Mouse (Mus musculus): ENCODE results near the gene Gm11595. TPM values are rescaled to one million over a fixed set of nuclear protein-coding genes. Genes with fewer than 3 reads are reported as not detected.
A peak's percentile ranks its signal among the peaks of the same experiment; 100 is the strongest.

The Gm11595 gene
- polyA plus RNA-seq, 1 experiment: not detected

GRCm38 (mm10) chr11:99780604-99781003 is 7.9 kb upstream of the Gm11595 start, which contains the start of gene Krtap4-8:
Gene Krtap4-8, minus strand, starts transcription at chr11:99780704.
- Histone ChIP-seq H3K36me3 (ENCODE audit: control insufficient read depth, insufficient read depth) (no peaks in the 10 kb centered on the region), H3K79me2 (ENCODE audit: control insufficient read depth, insufficient read depth) (no peaks in the 10 kb centered on the region), H3K4me3 (no peak within 1 kb of the TSS), H3K4me2 (ENCODE audit: low read depth) (no peak within 1 kb of the TSS), H3ac (ENCODE audit: control insufficient read depth, insufficient read length) (no peak within 1 kb of the TSS), H3K27me3 (ENCODE audit: control insufficient read depth, insufficient read depth, insufficient read length) (no peaks in the 10 kb centered on the region)
- TF ChIP-seq CEBPB (IDR thresholded peaks at IDR 0.05; ENCODE audit: insufficient read depth, poor library complexity, severe bottlenecking) (no peak), POLR2A (IDR thresholded peaks at IDR 0.05; ENCODE audit: insufficient read length, low read depth) (no peak), TCF3 (IDR thresholded peaks at IDR 0.05; ENCODE audit: insufficient read length, low read depth) (no peak), MYOG (IDR thresholded peaks at IDR 0.05; ENCODE audit: control insufficient read depth in 1 of 3, insufficient read depth in 1 of 3, insufficient read length in 2 of 3, low read depth in 2 of 3) (no peak), MYOD1 (IDR thresholded peaks at IDR 0.05; ENCODE audit: control insufficient read depth in 1 of 3, insufficient read length in 2 of 3, low read depth in 2 of 3) (no peak), REST (IDR thresholded peaks at IDR 0.05; ENCODE audit: insufficient read depth, insufficient read length) (no peak), E2F4 (IDR thresholded peaks at IDR 0.05; ENCODE audit: insufficient read depth) (no peak), TCF12 (IDR thresholded peaks at IDR 0.05; ENCODE audit: insufficient read depth, poor library complexity, severe bottlenecking) (no peak), POLR2AphosphoS2 (IDR thresholded peaks at IDR 0.05; ENCODE audit: insufficient read length, low read depth) (no peak), MAX (IDR thresholded peaks at IDR 0.05; ENCODE audit: low read depth) (no peak), SRF (IDR thresholded peaks at IDR 0.05; ENCODE audit: control insufficient read depth, insufficient read length, low read depth) (no peak), USF1 (IDR thresholded peaks at IDR 0.05; ENCODE audit: low read depth) (no peak)

GRCm38 (mm10) chr11:99778401-99778800 is 5.7 kb upstream of the Gm11595 start:
- no peak for TF ChIP-seq TCF12 (IDR thresholded peaks at IDR 0.05; ENCODE audit: insufficient read depth, poor library complexity, severe bottlenecking)
- no peak for TF ChIP-seq REST (IDR thresholded peaks at IDR 0.05; ENCODE audit: insufficient read depth, insufficient read length)
- no peak for TF ChIP-seq MYOD1 (IDR thresholded peaks at IDR 0.05; ENCODE audit: control insufficient read depth in 1 of 3, insufficient read length in 2 of 3, low read depth in 2 of 3)
- TF ChIP-seq POLR2A (IDR thresholded peaks at IDR 0.05; ENCODE audit: insufficient read length, low read depth): no peak
- no peak for TF ChIP-seq MAX (IDR thresholded peaks at IDR 0.05; ENCODE audit: low read depth)
- no peak for TF ChIP-seq CEBPB (IDR thresholded peaks at IDR 0.05; ENCODE audit: insufficient read depth, poor library complexity, severe bottlenecking)
- TF ChIP-seq POLR2AphosphoS2 (IDR thresholded peaks at IDR 0.05; ENCODE audit: insufficient read length, low read depth): no peak
- no peak for TF ChIP-seq USF1 (IDR thresholded peaks at IDR 0.05; ENCODE audit: low read depth)
- no peak for TF ChIP-seq TCF3 (IDR thresholded peaks at IDR 0.05; ENCODE audit: insufficient read length, low read depth)
- no peak for TF ChIP-seq E2F4 (IDR thresholded peaks at IDR 0.05; ENCODE audit: insufficient read depth)
- TF ChIP-seq SRF (IDR thresholded peaks at IDR 0.05; ENCODE audit: control insufficient read depth, insufficient read length, low read depth): no peak
- TF ChIP-seq MYOG (IDR thresholded peaks at IDR 0.05; ENCODE audit: control insufficient read depth in 1 of 3, insufficient read depth in 1 of 3, insufficient read length in 2 of 3, low read depth in 2 of 3): no peak
- no peak overlapping the region for H3K4me2 ChIP-seq (ENCODE audit: low read depth)
- no peak overlapping the region for H3ac ChIP-seq (ENCODE audit: control insufficient read depth, insufficient read length)
- H3K36me3 ChIP-seq (ENCODE audit: control insufficient read depth, insufficient read depth): no peaks in the 10 kb centered on the region
- H3K4me3 ChIP-seq: no peak overlapping the region
- no peaks in the 10 kb centered on the region for H3K27me3 ChIP-seq (ENCODE audit: control insufficient read depth, insufficient read depth, insufficient read length)
- no peaks in the 10 kb centered on the region for H3K79me2 ChIP-seq (ENCODE audit: control insufficient read depth, insufficient read depth)

GRCm38 (mm10) chr11:99768410-99768809 is 4.3 kb downstream of the Gm11595 start:
- Histone ChIP-seq H3K4me2 (ENCODE audit: low read depth) (no peak overlapping the region), H3K4me3 (no peak overlapping the region), H3K36me3 (ENCODE audit: control insufficient read depth, insufficient read depth) (no peaks in the 10 kb centered on the region), H3K79me2 (ENCODE audit: control insufficient read depth, insufficient read depth) (no peaks in the 10 kb centered on the region), H3K27me3 (ENCODE audit: control insufficient read depth, insufficient read depth, insufficient read length) (peaks cover 5% of the 10 kb centered on the region), H3ac (ENCODE audit: control insufficient read depth, insufficient read length) (no peak overlapping the region)
- TF ChIP-seq TCF12 (IDR thresholded peaks at IDR 0.05; ENCODE audit: insufficient read depth, poor library complexity, severe bottlenecking) (no peak), USF1 (IDR thresholded peaks at IDR 0.05; ENCODE audit: low read depth) (no peak), MYOG (IDR thresholded peaks at IDR 0.05; ENCODE audit: control insufficient read depth in 1 of 3, insufficient read depth in 1 of 3, insufficient read length in 2 of 3, low read depth in 2 of 3) (no peak), POLR2AphosphoS2 (IDR thresholded peaks at IDR 0.05; ENCODE audit: insufficient read length, low read depth) (no peak)

- H3K4me3 ChIP-seq: no peak overlapping the region
- no peak overlapping the region for H3ac ChIP-seq (ENCODE audit: control insufficient read depth, insufficient read length)
- H3K4me2 ChIP-seq (ENCODE audit: low read depth): no peak overlapping the region
- TF ChIP-seq E2F4 (IDR thresholded peaks at IDR 0.05; ENCODE audit: insufficient read depth): no peak
- peak in 2 of 3 experiments; percentile 53 to 87 for TF ChIP-seq MYOG (IDR thresholded peaks at IDR 0.05; ENCODE audit: control insufficient read depth in 1 of 3, insufficient read depth in 1 of 3, insufficient read length in 2 of 3, low read depth in 2 of 3)
- no peak for TF ChIP-seq USF1 (IDR thresholded peaks at IDR 0.05; ENCODE audit: low read depth)
- peak in 2 of 3 experiments; percentile 49 to 65 for TF ChIP-seq MYOD1 (IDR thresholded peaks at IDR 0.05; ENCODE audit: control insufficient read depth in 1 of 3, insufficient read length in 2 of 3, low read depth in 2 of 3)
- TF ChIP-seq TCF12 (IDR thresholded peaks at IDR 0.05; ENCODE audit: insufficient read depth, poor library complexity, severe bottlenecking): no peak
- no peak for TF ChIP-seq SRF (IDR thresholded peaks at IDR 0.05; ENCODE audit: control insufficient read depth, insufficient read length, low read depth)
- no peaks in the 10 kb centered on the region for H3K79me2 ChIP-seq (ENCODE audit: control insufficient read depth, insufficient read depth)
- H3K27me3 ChIP-seq (ENCODE audit: control insufficient read depth, insufficient read depth, insufficient read length): peaks cover 7% of the 10 kb centered on the region
- H3K36me3 ChIP-seq (ENCODE audit: control insufficient read depth, insufficient read depth): no peaks in the 10 kb centered on the region
These were observed 13.8 kb downstream of the Gm11595 start for GRCm38 (mm10) chr11:99758877-99759276.

- Histone ChIP-seq H3K4me3 (no peak overlapping the region), H3K27me3 (ENCODE audit: control insufficient read depth, insufficient read depth, insufficient read length) (no peaks in the 10 kb centered on the region), H3ac (ENCODE audit: control insufficient read depth, insufficient read length) (no peak overlapping the region), H3K79me2 (ENCODE audit: control insufficient read depth, insufficient read depth) (no peaks in the 10 kb centered on the region), H3K36me3 (ENCODE audit: control insufficient read depth, insufficient read depth) (no peaks in the 10 kb centered on the region), H3K4me2 (ENCODE audit: low read depth) (no peak overlapping the region)
- TF ChIP-seq TCF12 (IDR thresholded peaks at IDR 0.05; ENCODE audit: insufficient read depth, poor library complexity, severe bottlenecking) (no peak), USF1 (IDR thresholded peaks at IDR 0.05; ENCODE audit: low read depth) (no peak), REST (IDR thresholded peaks at IDR 0.05; ENCODE audit: insufficient read depth, insufficient read length) (no peak), SRF (IDR thresholded peaks at IDR 0.05; ENCODE audit: control insufficient read depth, insufficient read length, low read depth) (no peak), MYOD1 (IDR thresholded peaks at IDR 0.05; ENCODE audit: control insufficient read depth in 1 of 3, insufficient read length in 2 of 3, low read depth in 2 of 3) (no peak)
These were observed 28.7 kb downstream of the Gm11595 start for GRCm38 (mm10) chr11:99743985-99744384.
